Mouse (Mus musculus) neural tube, embryonic 12.5 days (tissue): ENCODE results near the gene S1pr3. TPM values are rescaled to one million over a fixed set of nuclear protein-coding genes. Genes with fewer than 3 reads are reported as not detected.

Experiments used
- ATAC-seq: fragments of 200-750 bp; cut with Nextera tagmentation; 2 replicates; pipeline ENCODE4 v1.8.0; 2017; ENCODE audit warnings: low read depth, mild to moderate bottlenecking, moderate TSS enrichment, moderate library complexity; ENCODE audit not compliant: low FRiP score
- H3K27ac ChIP-seq: fragments of 300-500 bp; sonication (generic); 2 replicates; pipeline ENCODE4 v1.5.1; 2016
- H3K27me3 ChIP-seq: fragments of 300-500 bp; sonication (generic); replicated peaks from 2 replicates; pipeline ENCODE4 v1.6.1; 2016; ENCODE audit warnings: mild to moderate bottlenecking
- H3K36me3 ChIP-seq: fragments of 300-500 bp; sonication (generic); 2 replicates; pipeline ENCODE4 v1.6.1; 2016; ENCODE audit warnings: mild to moderate bottlenecking
- H3K4me1 ChIP-seq: fragments of 300-500 bp; sonication (generic); 2 replicates; pipeline ENCODE4 v1.6.1; 2016
- H3K4me2 ChIP-seq: fragments of 300-500 bp; sonication (generic); replicated peaks from 2 replicates; pipeline ENCODE4 v1.6.1; 2016; ENCODE audit warnings: mild to moderate bottlenecking
- H3K4me3 ChIP-seq: fragments of 300-500 bp; sonication (generic); 2 replicates; pipeline ENCODE4 v1.5.1; 2016
- H3K9ac ChIP-seq: fragments of 300-500 bp; sonication (generic); 2 replicates; pipeline ENCODE4 v1.6.1; 2016; ENCODE audit warnings: mild to moderate bottlenecking
- H3K9me3 ChIP-seq: fragments of 300-500 bp; sonication (generic); 2 replicates; pipeline ENCODE4 v1.6.1; 2016; ENCODE audit warnings: mild to moderate bottlenecking
- WGBS: fragments of 180-500 bp; shearing (Covaris S2); methylation state at CpG from one replicate; pipeline ENCODE4 v1.1.7; 2016; 5-methylcytosine and 5-hydroxymethylcytosine counted together
- polyA plus RNA-seq: library from polyadenylated mRNA; unstranded; fragments of >200 nt; fragmentation: Nextera tagmentation; extraction: Ambion mirVana; gene quantifications from 2 replicates; pipeline ENCODE4 v1.2.1, GENCODE M21; 2016

S1pr3 gene
- polyA plus RNA-seq, 1 experiment from 2014 or later: 30.2 TPM

- Histone ChIP-seq H3K4me3 (no peak overlapping the region), H3K27me3 (no peaks in the 10 kb centered on the region), H3K27ac (no peak overlapping the region), H3K4me2 (no peak overlapping the region), H3K9ac (no peak overlapping the region), H3K9me3 (no peaks in the 10 kb centered on the region), H3K4me1 (no peaks in the 10 kb centered on the region), H3K36me3 (no peaks in the 10 kb centered on the region)
- no peak for ATAC-seq
- 59% methylated on average over 4 of the region's 4 CpGs for WGBS
Observed at GRCm38 (mm10) chr13:51387908-51388307, 20.5 kb upstream of the S1pr3 start.

GRCm38 (mm10) chr13:51390398-51390797 lies 18.0 kb upstream of the S1pr3 start:
- Histone ChIP-seq H3K4me2 (no peak overlapping the region), H3K27me3 (no peaks in the 10 kb centered on the region), H3K9ac (no peak overlapping the region), H3K27ac (no peak overlapping the region), H3K4me3 (no peak overlapping the region), H3K9me3 (peaks cover 8% of the 10 kb centered on the region; the same call in 1 of the 2 replicates), H3K36me3 (no peaks in the 10 kb centered on the region), H3K4me1 (no peaks in the 10 kb centered on the region)
- 76% methylated on average over 4 of the region's 4 CpGs for WGBS
- ATAC-seq: no peak

- no peak overlapping the region for H3K4me2 ChIP-seq
- no peak overlapping the region for H3K9ac ChIP-seq
- H3K9me3 ChIP-seq: peaks cover 10% of the 10 kb centered on the region; the same call in 1 of the 2 replicates
- no peak overlapping the region for H3K27ac ChIP-seq
- H3K4me3 ChIP-seq: no peak overlapping the region
- H3K4me1 ChIP-seq: no peaks in the 10 kb centered on the region
- no peaks in the 10 kb centered on the region for H3K27me3 ChIP-seq
- 88% methylated on average over 6 of the region's 6 CpGs for WGBS
- H3K36me3 ChIP-seq: no peaks in the 10 kb centered on the region
- no peak for ATAC-seq
Observed at GRCm38 (mm10) chr13:51391359-51391916, 17.0 kb upstream of the S1pr3 start.

GRCm38 (mm10) chr13:51392256-51392655 lies 16.2 kb upstream of the S1pr3 start:
- no peak overlapping the region for H3K27ac ChIP-seq
- H3K4me2 ChIP-seq: no peak overlapping the region
- H3K4me1 ChIP-seq: no peaks in the 10 kb centered on the region
- no CpG with 5 or more reads among the region's 1 CpGs for WGBS
- no peak overlapping the region for H3K9ac ChIP-seq
- H3K9me3 ChIP-seq: peaks cover 10% of the 10 kb centered on the region; the same call in 1 of the 2 replicates
- no peak for ATAC-seq
- H3K36me3 ChIP-seq: no peaks in the 10 kb centered on the region
- H3K27me3 ChIP-seq: no peaks in the 10 kb centered on the region
- no peak overlapping the region for H3K4me3 ChIP-seq

GRCm38 (mm10) chr13:51397861-51398260 lies 10.6 kb upstream of the S1pr3 start:
- Histone ChIP-seq H3K27me3 (no peaks in the 10 kb centered on the region), H3K36me3 (no peaks in the 10 kb centered on the region), H3K9me3 (peaks cover 10% of the 10 kb centered on the region; the same call in 1 of the 2 replicates), H3K4me2 (no peak overlapping the region), H3K9ac (no peak overlapping the region), H3K4me3 (no peak overlapping the region), H3K27ac (no peak overlapping the region), H3K4me1 (peaks cover 10% of the 10 kb centered on the region)
- ATAC-seq: no peak
- WGBS: 86% methylated on average over 6 of the region's 6 CpGs

DNA sequence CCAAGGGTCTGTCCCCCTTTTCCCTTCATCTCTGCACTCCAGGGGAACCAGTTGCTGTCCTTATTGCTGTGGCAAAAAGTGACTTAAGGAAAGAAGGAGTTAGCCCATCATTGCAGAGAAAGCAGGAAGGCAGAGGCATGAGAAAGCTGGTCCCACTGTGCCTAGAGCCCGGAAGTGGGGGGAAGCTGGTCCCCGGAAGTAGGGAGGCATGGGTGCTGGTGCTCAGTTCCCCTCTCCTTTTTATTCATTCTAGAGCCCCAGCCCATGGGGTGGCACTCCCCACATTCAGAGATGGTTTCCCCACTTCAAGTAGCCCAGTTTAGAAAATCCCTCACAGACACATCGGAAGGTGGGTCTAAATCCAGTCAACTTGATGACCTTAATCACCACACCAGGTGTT lies 8.9 kb upstream of the S1pr3 start:
- H3K27ac ChIP-seq: no peak overlapping the region
- H3K9ac ChIP-seq: no peak overlapping the region
- no peaks in the 10 kb centered on the region for H3K27me3 ChIP-seq
- no peak for ATAC-seq
- peaks cover 10% of the 10 kb centered on the region for H3K4me1 ChIP-seq
- peaks cover 10% of the 10 kb centered on the region; the same call in 1 of the 2 replicates for H3K9me3 ChIP-seq
- no peaks in the 10 kb centered on the region for H3K36me3 ChIP-seq
- H3K4me2 ChIP-seq: no peak overlapping the region
- no peak overlapping the region for H3K4me3 ChIP-seq
- WGBS: 87% methylated on average over 3 of the region's 3 CpGs

DNA sequence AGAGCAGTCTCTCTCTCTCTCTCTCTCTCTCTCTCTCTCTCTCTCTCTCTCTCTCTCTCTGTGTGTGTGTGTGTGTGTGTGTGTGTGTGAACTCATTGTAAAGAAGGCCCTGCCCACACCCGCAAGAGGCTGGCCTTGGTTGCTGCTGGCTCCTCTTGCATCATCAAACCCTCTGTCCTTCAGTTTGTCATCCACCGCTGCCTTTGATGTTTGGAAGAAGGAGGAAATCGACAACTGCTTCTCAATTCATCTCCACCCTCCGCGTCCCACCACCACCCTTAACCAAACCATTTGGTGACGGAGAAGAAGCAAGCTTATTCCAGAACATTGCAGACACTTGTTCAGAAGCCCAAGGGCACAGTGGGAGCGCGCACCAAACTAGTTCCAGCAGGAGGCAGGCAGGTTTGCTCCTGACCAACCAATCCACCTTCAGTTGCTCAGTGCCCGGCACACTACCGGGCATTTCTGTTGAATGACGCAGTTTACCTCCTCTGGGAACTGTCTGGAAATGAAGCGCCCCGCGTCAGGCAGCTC lies 8.2 kb upstream of the S1pr3 start:
- peak; percentile 52 for ATAC-seq
- H3K4me1 ChIP-seq: peaks cover 10% of the 10 kb centered on the region
- 27% methylated on average over 14 of the region's 14 CpGs for WGBS
- H3K4me3 ChIP-seq: peak overlapping the region; percentile 37
- H3K36me3 ChIP-seq: no peaks in the 10 kb centered on the region
- H3K27ac ChIP-seq: no peak overlapping the region
- 0 out of 2 replicates have a peak overlapping the region, but pooled peaks have one; percentile 48 for H3K9ac ChIP-seq
- H3K27me3 ChIP-seq: no peaks in the 10 kb centered on the region
- peaks cover 4% of the 10 kb centered on the region; the same call in 1 of the 2 replicates for H3K9me3 ChIP-seq
- H3K4me2 ChIP-seq: peak overlapping the region; percentile 71

DNA sequence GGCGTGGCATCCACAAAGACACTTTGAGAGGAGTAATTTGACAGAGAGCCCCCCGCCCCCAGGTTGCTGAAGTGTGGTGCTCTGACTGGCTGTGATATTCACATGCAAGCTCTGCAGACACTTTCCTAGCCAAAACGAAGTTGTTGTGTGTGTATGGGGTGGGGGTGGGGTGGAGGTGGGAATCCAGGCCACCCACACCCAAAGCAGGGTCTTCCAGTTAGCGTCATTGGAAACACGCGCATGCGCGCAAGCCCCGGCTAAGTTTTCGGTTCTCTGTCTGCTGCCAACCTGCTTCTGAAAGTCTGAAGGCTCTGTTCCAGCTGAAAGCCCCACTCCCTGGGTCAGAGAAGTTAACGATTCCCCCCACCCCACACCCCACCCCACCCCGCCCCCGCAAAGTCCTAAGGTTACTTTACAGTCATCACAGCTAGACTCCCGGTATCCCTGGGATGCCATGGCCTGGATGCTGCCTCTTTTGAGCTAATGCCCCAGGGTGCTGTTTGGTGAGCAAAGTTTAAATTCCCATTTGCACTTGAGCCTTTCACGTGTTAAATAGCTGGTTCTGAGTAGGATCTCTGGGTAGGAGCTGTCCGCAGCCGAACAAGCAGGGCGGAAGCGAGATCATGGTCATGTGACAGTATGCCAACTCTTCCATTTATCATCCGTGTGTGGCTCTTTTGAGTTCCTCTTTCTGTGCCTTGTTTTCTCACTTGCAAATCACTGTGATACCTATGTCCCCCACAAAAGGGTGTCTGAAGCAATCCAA lies 7.5 kb upstream of the S1pr3 start:
- Histone ChIP-seq H3K9me3 (no peaks in the 10 kb centered on the region), H3K4me3 (peak overlapping the region; percentile 37), H3K27ac (no peak overlapping the region), H3K9ac (peak overlapping the region; percentile 48), H3K4me2 (peak overlapping the region; percentile 71), H3K4me1 (peaks cover 10% of the 10 kb centered on the region), H3K27me3 (no peaks in the 10 kb centered on the region), H3K36me3 (no peaks in the 10 kb centered on the region)
- 8% methylated on average over 20 of the region's 20 CpGs for WGBS
- peak; percentile 81 for ATAC-seq

- Histone ChIP-seq H3K4me2 (no peak overlapping the region), H3K27ac (no peak overlapping the region), H3K9me3 (no peaks in the 10 kb centered on the region), H3K27me3 (peaks cover 26% of the 10 kb centered on the region), H3K36me3 (no peaks in the 10 kb centered on the region), H3K4me1 (peaks cover 25% of the 10 kb centered on the region), H3K4me3 (no peak overlapping the region), H3K9ac (no peak overlapping the region)
- 92% methylated on average over 4 of the region's 4 CpGs for WGBS
- no peak for ATAC-seq
Observed at GRCm38 (mm10) chr13:51404566-51404965, 3.9 kb upstream of the S1pr3 start.

- H3K9me3 ChIP-seq: no peaks in the 10 kb centered on the region
- H3K4me2 ChIP-seq: no peak overlapping the region
- H3K4me1 ChIP-seq: peaks cover 20% of the 10 kb centered on the region
- H3K9ac ChIP-seq: no peak overlapping the region
- WGBS: 91% methylated on average over 13 of the region's 13 CpGs
- no peak overlapping the region for H3K27ac ChIP-seq
- no peaks in the 10 kb centered on the region for H3K36me3 ChIP-seq
- no peak overlapping the region for H3K4me3 ChIP-seq
- peaks cover 32% of the 10 kb centered on the region for H3K27me3 ChIP-seq
- ATAC-seq: no peak
Observed at GRCm38 (mm10) chr13:51405731-51406320, 2.6 kb upstream of the S1pr3 start.

- no peak overlapping the region for H3K4me3 ChIP-seq
- no peaks in the 10 kb centered on the region for H3K9me3 ChIP-seq
Observed at GRCm38 (mm10) chr13:51407541-51408217, 760 bp upstream of the S1pr3 start.

More at GRCm38 (mm10) chr13:51407541-51408217, 760 bp upstream of the S1pr3 start:
- peaks cover 15% of the 10 kb centered on the region for H3K4me1 ChIP-seq
- H3K27ac ChIP-seq: no peak overlapping the region
- no peaks in the 10 kb centered on the region for H3K36me3 ChIP-seq
- peak overlapping the region; percentile 64 for H3K4me2 ChIP-seq
- ATAC-seq: no peak
- H3K27me3 ChIP-seq: peaks cover 32% of the 10 kb centered on the region
- WGBS: 27% methylated on average over 13 of the region's 13 CpGs
- no peak overlapping the region for H3K9ac ChIP-seq
